Mouse (Mus musculus) heart, embryonic 13.5 days (tissue): ENCODE measurements around the gene Megf11. TPM values are rescaled to one million over a fixed set of nuclear protein-coding genes. Genes with fewer than 3 reads are reported as not detected.

Source experiments
- ATAC-seq: fragments of 200-750 bp; cut with Nextera tagmentation; 2 replicates; pipeline ENCODE4 v1.8.0; 2017; ENCODE audit warnings: moderate TSS enrichment; ENCODE audit not compliant: insufficient number of reproducible peaks, low FRiP score, low TSS enrichment; ENCODE audit errors: extremely low read depth
- H3K27ac ChIP-seq: fragments of 300-500 bp; sonication (generic); replicated peaks from 2 replicates; pipeline ENCODE4 v1.5.1; 2015; ENCODE audit warnings: moderate library complexity, mild to moderate bottlenecking, inconsistent platforms
- H3K27me3 ChIP-seq: fragments of 300-500 bp; sonication (generic); replicated peaks from 2 replicates; pipeline ENCODE4 v1.6.1; 2015; ENCODE audit warnings: mild to moderate bottlenecking, inconsistent platforms
- H3K36me3 ChIP-seq: fragments of 300-500 bp; sonication (generic); 2 replicates; pipeline ENCODE4 v1.6.1; 2015; ENCODE audit warnings: mild to moderate bottlenecking, inconsistent platforms
- H3K4me1 ChIP-seq: fragments of 300-500 bp; sonication (generic); 2 replicates; pipeline ENCODE4 v1.6.1; 2015; ENCODE audit warnings: inconsistent platforms
- H3K4me2 ChIP-seq: fragments of 300-500 bp; sonication (generic); 2 replicates; pipeline ENCODE4 v1.6.1; 2015; ENCODE audit warnings: inconsistent platforms, mild to moderate bottlenecking, moderate library complexity
- H3K4me3 ChIP-seq: fragments of 300-500 bp; sonication (generic); 2 replicates; pipeline ENCODE4 v1.5.1; 2015; ENCODE audit warnings: moderate library complexity, mild to moderate bottlenecking, inconsistent platforms
- H3K9ac ChIP-seq: fragments of 300-500 bp; sonication (generic); 2 replicates; pipeline ENCODE4 v1.6.1; 2015; ENCODE audit warnings: inconsistent platforms, mild to moderate bottlenecking, moderate library complexity
- H3K9me3 ChIP-seq: fragments of 300-500 bp; sonication (generic); 2 replicates; pipeline ENCODE4 v1.6.1; 2016; ENCODE audit warnings: inconsistent platforms
- WGBS: fragments of 180-500 bp; shearing (Covaris S2); methylation state at CpG from one replicate; pipeline ENCODE4 v1.1.7; 2015; ENCODE audit warnings: mixed read lengths; 5-methylcytosine and 5-hydroxymethylcytosine counted together
- polyA plus RNA-seq: library from polyadenylated mRNA; unstranded; fragments of >200 nt; fragmentation: Nextera tagmentation; extraction: Ambion mirVana; gene quantifications from 2 replicates; pipeline ENCODE4 v1.2.1, GENCODE M21; 2015

Gene Megf11
- polyA plus RNA-seq, 1 experiment from 2014 or later, result 1.1 TPM

DNA sequence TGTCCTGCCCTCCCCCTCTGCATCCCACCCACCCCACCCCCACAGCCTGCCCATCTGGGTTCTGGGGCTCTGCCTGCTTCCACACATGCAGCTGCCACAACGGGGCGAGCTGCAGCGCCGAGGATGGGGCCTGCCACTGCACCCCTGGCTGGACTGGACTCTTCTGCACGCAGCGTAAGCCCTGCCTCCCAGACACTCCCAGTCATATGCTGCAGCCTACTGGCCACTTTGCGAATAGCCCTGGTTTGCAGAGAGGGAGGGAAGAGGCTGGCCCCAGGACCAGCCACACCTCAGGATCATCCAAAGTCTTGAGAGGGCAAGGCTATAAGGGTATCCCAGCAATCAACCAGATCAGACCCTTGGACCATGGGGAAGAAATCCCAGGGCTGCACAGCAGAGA is 305.8 kb downstream of the Megf11 start:
- Histone ChIP-seq H3K27me3 (no peaks in the 10 kb centered on the region), H3K9me3 (no peaks in the 10 kb centered on the region), H3K4me2 (no peak overlapping the region), H3K9ac (no peak overlapping the region), H3K36me3 (peaks cover 35% of the 10 kb centered on the region), H3K27ac (no peak overlapping the region), H3K4me1 (peaks cover 11% of the 10 kb centered on the region), H3K4me3 (no peak overlapping the region)
- 6% methylated on average over 7 of the region's 7 CpGs for WGBS
- no peak for ATAC-seq

DNA sequence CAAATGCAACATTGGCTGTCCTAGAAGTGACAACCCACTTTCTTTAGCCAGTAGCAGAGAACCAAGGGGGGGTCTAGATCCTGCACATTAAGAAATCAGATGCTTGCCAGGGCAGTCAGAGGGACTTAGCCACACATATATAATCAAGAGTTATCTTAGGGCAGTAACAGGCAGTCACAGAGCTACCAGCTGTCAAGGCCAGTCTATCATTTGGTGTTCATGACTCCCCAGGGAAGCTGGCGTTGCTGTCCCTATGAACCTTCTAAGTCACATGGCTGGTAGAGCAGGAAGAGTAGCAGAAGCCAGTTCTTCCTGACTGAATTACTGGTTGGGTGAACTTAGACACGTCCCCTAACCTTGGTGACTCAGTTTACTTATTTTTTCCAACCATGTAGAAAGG is 307.7 kb downstream of the Megf11 start:
- Histone ChIP-seq H3K27me3 (no peaks in the 10 kb centered on the region), H3K9me3 (no peaks in the 10 kb centered on the region), H3K36me3 (peaks cover 54% of the 10 kb centered on the region), H3K27ac (no peak overlapping the region), H3K9ac (no peak overlapping the region), H3K4me3 (no peak overlapping the region), H3K4me1 (peaks cover 9% of the 10 kb centered on the region), H3K4me2 (no peak overlapping the region)
- 62% methylated on average over 2 of the region's 2 CpGs for WGBS
- ATAC-seq, result no peak

DNA sequence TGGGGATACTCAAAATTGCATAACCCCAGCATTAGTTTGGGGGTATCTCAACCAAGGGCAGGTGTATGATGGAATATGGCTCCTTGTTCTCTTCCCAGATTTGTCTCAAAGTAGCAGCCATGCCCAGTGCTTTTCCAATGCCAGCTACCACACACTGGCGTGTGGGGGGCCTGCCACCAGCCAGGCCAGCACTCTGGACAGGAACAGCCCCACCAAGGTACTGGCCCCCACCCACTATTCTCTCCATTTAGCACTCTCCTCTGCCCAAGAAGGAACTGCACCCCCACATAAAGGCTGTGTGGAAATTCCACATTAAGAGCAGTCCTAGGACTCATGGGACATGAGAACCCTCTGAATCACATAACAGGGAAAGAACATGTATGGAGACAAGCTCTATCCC is 309.8 kb downstream of the Megf11 start:
- Histone ChIP-seq H3K36me3 (peaks cover 73% of the 10 kb centered on the region), H3K4me2 (no peak overlapping the region), H3K9ac (no peak overlapping the region), H3K27me3 (no peaks in the 10 kb centered on the region), H3K27ac (no peak overlapping the region), H3K9me3 (no peaks in the 10 kb centered on the region), H3K4me3 (no peak overlapping the region), H3K4me1 (0 out of 2 replicates have a peak, but pooled peaks cover 2% of the 10 kb centered on the region)
- ATAC-seq, result no peak
- 87% methylated on average over 1 of the region's 1 CpGs for WGBS

DNA sequence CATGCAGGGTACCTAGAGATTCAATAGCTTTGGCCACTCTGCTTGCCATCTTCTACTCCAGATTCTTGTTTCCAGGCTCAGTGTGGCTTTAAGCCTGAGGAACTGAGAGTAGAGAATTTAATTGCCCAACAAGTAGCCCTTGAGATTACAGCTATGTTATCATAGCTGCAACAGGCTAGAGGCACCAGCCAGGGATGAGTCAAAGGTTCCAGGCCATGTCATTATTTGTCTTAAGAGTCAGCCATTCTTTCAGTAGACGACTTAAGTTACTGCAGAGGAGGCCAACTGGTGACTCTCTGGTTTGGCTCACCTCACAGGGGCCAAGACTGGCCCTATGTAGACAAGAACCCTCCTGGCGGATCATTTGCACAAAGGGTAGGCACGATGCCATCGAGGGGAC is 311.0 kb downstream of the Megf11 start:
- WGBS, result 74% methylated on average over 4 of the region's 4 CpGs
- no peak overlapping the region for H3K9ac ChIP-seq
- H3K9me3 ChIP-seq, result no peaks in the 10 kb centered on the region
- no peaks in the 10 kb centered on the region for H3K27me3 ChIP-seq
- H3K36me3 ChIP-seq, result peaks cover 78% of the 10 kb centered on the region
- ATAC-seq, result no peak
- no peak overlapping the region for H3K27ac ChIP-seq
- no peak overlapping the region for H3K4me2 ChIP-seq
- peaks cover 8% of the 10 kb centered on the region for H3K4me1 ChIP-seq
- H3K4me3 ChIP-seq, result no peak overlapping the region

DNA sequence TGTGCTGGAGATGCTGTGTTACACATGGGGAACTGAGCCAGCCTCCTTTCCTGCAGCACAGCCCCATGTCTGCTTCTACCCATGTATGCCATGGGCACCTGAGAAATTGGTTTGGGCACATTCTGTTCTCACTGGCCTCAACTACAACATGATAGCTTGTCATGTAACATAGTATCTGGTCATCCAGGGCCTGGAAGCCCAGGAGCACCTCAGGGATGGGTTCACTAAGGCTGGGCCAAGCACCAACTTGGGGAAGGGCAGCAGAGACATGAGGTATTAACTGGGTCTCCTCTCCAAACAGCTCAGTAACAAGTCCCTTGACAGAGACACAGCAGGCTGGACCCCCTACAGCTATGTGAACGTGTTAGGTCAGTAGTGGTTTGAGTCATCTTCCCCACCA is 311.6 kb downstream of the Megf11 start:
- Histone ChIP-seq H3K9ac (no peak overlapping the region), H3K4me1 (peaks cover 14% of the 10 kb centered on the region), H3K9me3 (no peaks in the 10 kb centered on the region), H3K4me3 (no peak overlapping the region), H3K27me3 (no peaks in the 10 kb centered on the region), H3K4me2 (no peak overlapping the region), H3K36me3 (peaks cover 78% of the 10 kb centered on the region), H3K27ac (no peak overlapping the region)
- ATAC-seq, result no peak
- WGBS, result 69% methylated on average over 1 of the region's 1 CpGs

DNA sequence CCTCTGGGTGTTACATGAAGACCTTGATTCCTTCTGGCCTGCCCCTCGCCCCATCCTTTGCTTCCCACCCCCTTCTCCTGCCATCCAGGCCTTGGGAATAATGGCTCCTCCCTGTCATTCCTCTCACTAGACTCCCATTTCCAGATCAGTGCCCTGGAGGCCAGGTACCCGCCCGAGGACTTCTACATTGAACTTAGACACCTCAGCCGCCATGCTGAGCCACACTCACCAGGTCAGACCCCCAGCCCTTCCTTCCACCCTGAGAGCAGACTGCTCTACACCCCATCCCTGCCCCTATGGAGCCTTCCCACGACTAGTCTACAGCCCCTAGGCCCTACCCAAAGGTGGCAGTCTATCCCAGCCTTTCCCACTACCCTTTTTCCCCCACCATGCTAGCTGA is 312.3 kb downstream of the Megf11 start:
- no peak for ATAC-seq
- Histone ChIP-seq H3K4me1 (peaks cover 21% of the 10 kb centered on the region), H3K9me3 (no peaks in the 10 kb centered on the region), H3K27ac (no peak overlapping the region), H3K9ac (no peak overlapping the region), H3K4me2 (no peak overlapping the region), H3K36me3 (peaks cover 74% of the 10 kb centered on the region), H3K4me3 (no peak overlapping the region), H3K27me3 (no peaks in the 10 kb centered on the region)
- 71% methylated on average over 5 of the region's 5 CpGs for WGBS

DNA sequence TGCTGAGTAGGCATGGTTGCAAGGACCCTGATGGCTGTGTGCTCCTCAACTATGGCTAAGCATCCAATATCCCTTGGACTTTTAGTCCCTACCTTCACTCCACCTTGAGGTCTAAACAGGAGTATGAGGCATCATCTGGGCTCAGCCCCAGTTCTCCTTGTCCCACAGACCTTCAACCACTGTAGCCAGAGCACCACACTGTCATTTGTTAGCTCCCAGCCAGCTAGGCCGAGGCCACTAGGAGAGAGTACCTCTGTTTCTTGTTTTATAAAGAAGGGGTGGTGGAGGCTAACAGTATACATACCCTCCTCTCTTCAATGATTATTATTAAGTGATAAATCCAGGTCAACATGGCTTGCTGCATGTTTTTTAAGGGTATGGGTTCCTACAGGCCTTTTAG is 313.2 kb downstream of the Megf11 start:
- Histone ChIP-seq H3K4me1 (peaks cover 30% of the 10 kb centered on the region), H3K4me2 (no peak overlapping the region), H3K27me3 (no peaks in the 10 kb centered on the region), H3K36me3 (peaks cover 67% of the 10 kb centered on the region), H3K9me3 (no peaks in the 10 kb centered on the region), H3K27ac (no peak overlapping the region), H3K4me3 (no peak overlapping the region), H3K9ac (no peak overlapping the region)
- WGBS, result 82% methylated on average over 1 of the region's 1 CpGs
- no peak for ATAC-seq

DNA sequence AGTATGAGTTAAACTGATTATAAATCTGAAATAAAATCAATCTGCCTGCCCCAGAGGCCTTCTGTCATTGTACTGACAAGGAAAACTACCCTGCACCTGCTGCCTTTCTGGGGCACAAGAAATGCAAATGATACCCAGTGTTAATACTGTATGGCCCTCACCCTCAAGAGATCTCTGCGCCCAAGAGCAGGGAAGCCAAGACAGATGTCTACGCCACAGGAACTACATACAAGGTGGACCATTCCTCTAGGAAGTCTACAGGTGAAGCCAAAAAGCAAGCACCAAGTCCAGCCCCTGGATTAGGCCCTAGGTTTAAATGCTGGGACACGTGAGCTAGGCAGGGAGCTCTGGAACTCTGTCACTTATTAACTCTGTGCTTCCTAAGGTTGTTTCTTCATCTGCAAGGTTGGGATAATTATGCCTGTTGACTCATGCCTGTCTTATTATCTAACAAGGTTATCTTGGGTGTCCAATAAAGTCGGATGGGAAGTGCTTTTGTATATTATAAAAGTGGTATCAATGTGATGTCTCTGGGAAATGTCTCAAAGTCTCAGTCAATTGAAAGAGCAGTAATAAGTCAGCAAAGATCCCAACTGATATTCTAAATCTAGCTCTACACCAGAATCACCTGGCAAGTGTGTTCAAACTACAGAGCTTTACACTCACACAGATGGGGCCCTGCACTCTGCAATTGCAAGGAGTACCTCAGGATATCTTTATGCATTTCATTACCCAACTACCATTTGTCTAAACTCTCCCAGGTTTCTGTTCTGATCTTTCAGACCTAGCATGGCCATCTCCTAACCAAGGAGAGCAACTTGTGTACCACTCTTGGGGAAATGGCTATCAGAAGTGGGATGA is 315.3 kb downstream of the Megf11 start:
- no peak overlapping the region for H3K9ac ChIP-seq
- 84% methylated on average over 4 of the region's 4 CpGs for WGBS
- H3K4me1 ChIP-seq, result peaks cover 42% of the 10 kb centered on the region
- H3K36me3 ChIP-seq, result peaks cover 64% of the 10 kb centered on the region
- no peaks in the 10 kb centered on the region for H3K9me3 ChIP-seq
- no peaks in the 10 kb centered on the region for H3K27me3 ChIP-seq
- ATAC-seq, result no peak
- H3K27ac ChIP-seq, result 0 out of 2 replicates have a peak overlapping the region, but pooled peaks have one; percentile 63
- H3K4me3 ChIP-seq, result no peak overlapping the region
- no peak overlapping the region for H3K4me2 ChIP-seq

DNA sequence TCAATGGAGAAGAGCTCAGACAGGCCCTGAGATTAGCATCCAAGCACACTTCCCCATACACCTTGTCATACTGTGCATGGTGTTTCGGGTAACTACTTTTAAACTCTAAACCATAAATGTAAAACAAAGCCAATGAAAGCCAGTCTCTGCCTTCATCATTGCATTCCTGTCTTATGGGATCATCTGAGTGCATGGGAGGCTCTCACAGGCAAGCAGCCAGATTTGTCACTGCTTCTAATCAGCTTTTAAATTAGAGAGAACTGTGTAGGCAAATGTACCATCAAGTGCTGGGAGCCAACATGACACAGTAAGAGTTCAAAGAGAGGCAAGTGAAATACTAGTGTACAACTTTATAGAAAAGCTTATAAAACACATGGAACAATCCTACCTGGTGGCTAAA is 316.2 kb downstream of the Megf11 start:
- WGBS, result 42% methylated on average over 1 of the region's 1 CpGs
- Histone ChIP-seq H3K27me3 (no peaks in the 10 kb centered on the region), H3K27ac (peak overlapping the region; percentile 63), H3K9ac (no peak overlapping the region), H3K4me2 (no peak overlapping the region), H3K4me3 (no peak overlapping the region), H3K4me1 (peaks cover 40% of the 10 kb centered on the region), H3K9me3 (no peaks in the 10 kb centered on the region), H3K36me3 (peaks cover 65% of the 10 kb centered on the region)
- ATAC-seq, result no peak

DNA sequence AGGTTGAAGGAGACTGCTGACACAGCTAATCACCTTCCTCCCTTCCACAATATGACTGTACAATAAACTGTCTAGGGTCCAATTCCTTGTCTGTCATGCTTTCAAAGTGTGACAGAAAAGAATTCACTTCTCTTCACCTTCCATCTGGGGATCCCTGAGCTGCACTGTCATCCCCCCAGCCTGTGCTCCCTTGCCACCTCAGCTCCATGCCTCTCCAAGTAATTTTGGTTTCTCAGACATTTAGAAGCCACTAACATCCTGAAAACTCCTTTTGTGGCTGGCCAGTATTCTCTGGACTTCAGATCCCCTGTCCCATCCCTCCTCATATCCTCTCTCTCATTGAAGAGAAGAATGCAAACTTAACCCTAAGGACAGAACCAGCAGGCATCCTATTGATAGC is 317.0 kb downstream of the Megf11 start:
- ATAC-seq, result no peak
- H3K4me2 ChIP-seq, result no peak overlapping the region
- H3K36me3 ChIP-seq, result peaks cover 66% of the 10 kb centered on the region
- no peak overlapping the region for H3K4me3 ChIP-seq
- peaks cover 40% of the 10 kb centered on the region for H3K4me1 ChIP-seq
- H3K9me3 ChIP-seq, result no peaks in the 10 kb centered on the region
- H3K9ac ChIP-seq, result 0 out of 2 replicates have a peak overlapping the region, but pooled peaks have one; percentile 3
- H3K27ac ChIP-seq, result peak overlapping the region; percentile 55
- H3K27me3 ChIP-seq, result no peaks in the 10 kb centered on the region

DNA sequence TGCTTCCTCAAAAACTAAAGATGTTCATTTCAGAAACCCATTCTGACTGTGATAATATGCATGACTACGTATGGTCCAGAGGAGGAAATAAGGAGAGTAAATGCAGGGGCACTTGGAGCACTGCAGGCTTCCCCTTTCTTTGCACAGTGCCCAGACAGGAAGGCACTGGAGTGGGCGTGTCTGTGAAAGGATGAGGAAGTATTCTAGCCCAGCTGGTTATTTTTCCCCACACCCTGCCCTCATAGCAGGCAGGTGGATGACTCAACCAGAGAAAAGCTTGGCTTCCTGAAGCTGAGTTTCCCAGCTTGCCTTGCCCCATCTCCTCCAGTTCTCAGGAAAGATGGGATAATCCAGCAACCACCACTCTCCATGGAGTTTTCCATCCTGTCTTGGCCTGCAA is 317.5 kb downstream of the Megf11 start:
- no peak for ATAC-seq

DNA sequence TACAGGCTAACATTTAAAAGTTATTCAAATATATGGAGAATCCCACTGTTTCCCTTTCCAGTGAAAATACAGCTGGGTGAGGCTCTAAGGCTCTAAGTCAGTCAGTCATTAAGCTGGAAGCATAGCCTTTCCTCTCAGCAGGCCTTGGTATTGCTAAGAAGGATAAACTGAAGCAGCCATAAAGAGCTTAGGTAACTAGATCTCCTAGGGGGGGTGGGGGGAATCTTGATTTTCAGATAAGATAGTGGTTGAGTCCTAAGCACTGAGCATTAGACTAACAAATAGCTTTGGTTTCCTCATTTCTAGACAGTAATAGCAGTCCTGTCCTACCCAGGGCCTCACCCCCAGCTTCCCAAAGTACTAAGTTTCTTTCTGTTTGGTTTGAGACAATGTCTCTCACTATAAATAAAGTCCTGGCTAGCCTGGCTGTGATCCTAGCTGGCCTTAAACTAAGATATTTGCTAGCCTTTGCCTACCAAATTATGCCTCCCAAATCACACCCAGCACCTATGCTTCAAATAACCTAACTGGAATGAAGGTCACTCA is 318.1 kb downstream of the Megf11 start:
- H3K4me1 ChIP-seq, result peaks cover 40% of the 10 kb centered on the region
- no peak overlapping the region for H3K9ac ChIP-seq
- H3K27ac ChIP-seq, result no peak overlapping the region
- no peak overlapping the region for H3K4me3 ChIP-seq
- no peak for ATAC-seq
- H3K36me3 ChIP-seq, result peaks cover 66% of the 10 kb centered on the region
- H3K4me2 ChIP-seq, result no peak overlapping the region
- H3K9me3 ChIP-seq, result no peaks in the 10 kb centered on the region
- no peaks in the 10 kb centered on the region for H3K27me3 ChIP-seq

More for the DNA sequence above, 317.5 kb downstream of the Megf11 start:
- 0 out of 2 replicates have a peak overlapping the region, but pooled peaks have one; percentile 3 for H3K9ac ChIP-seq
- no peak overlapping the region for H3K4me2 ChIP-seq
- H3K36me3 ChIP-seq, result peaks cover 66% of the 10 kb centered on the region
- H3K9me3 ChIP-seq, result no peaks in the 10 kb centered on the region
- no peak overlapping the region for H3K4me3 ChIP-seq
- no peak overlapping the region for H3K27ac ChIP-seq
- H3K4me1 ChIP-seq, result peaks cover 40% of the 10 kb centered on the region
- WGBS, result 69% methylated on average over 2 of the region's 2 CpGs
- no peaks in the 10 kb centered on the region for H3K27me3 ChIP-seq
